Mouse (Mus musculus) liver, adult 2 months (tissue): ENCODE data around the gene Lag3. TPM values are rescaled to one million over a fixed set of nuclear protein-coding genes. Genes with fewer than 3 reads are reported as not detected.
"Not testable (repeated sequence)": the region's sequence is repeated elsewhere in the genome, so short reads cannot be mapped to it uniquely, and the experiment has no call there.

ENCODE experiments used
- DNase-seq: peaks from one replicate; pipeline ENCODE4 v3.0.0-alpha.2; 2011; ENCODE audit warnings: low read depth, low spot score; ENCODE audit errors: extremely low read depth
- H3K27ac ChIP-seq: fragments of 200-500 bp; replicated peaks from 2 replicates; pipeline ENCODE4 v1.5.1; 2012; ENCODE audit warnings: low read depth, mild to moderate bottlenecking, control low read depth, inconsistent platforms, low read length; ENCODE audit not compliant: insufficient read depth
- H3K27me3 ChIP-seq: fragments of 200-500 bp; 2 replicates; pipeline ENCODE4 v1.6.1; 2012; ENCODE audit warnings: mild to moderate bottlenecking, moderate library complexity, low read length, inconsistent platforms; ENCODE audit not compliant: control insufficient read depth, insufficient read depth
- H3K36me3 ChIP-seq: fragments of 200-500 bp; 2 replicates; pipeline ENCODE4 v1.6.1; 2012; ENCODE audit warnings: low read length, inconsistent platforms; ENCODE audit not compliant: control insufficient read depth, insufficient read depth
- H3K4me1 ChIP-seq: fragments of 200-500 bp; 2 replicates; pipeline ENCODE4 v1.6.1; 2011; ENCODE audit warnings: low read length; ENCODE audit not compliant: control insufficient read depth, insufficient read depth
- H3K4me3 ChIP-seq: fragments of 200-500 bp; 2 replicates; pipeline ENCODE4 v1.5.1; 2011; ENCODE audit warnings: low read depth, mild to moderate bottlenecking, control low read depth, low read length, moderate library complexity; ENCODE audit not compliant: insufficient read depth
- H3K79me2 ChIP-seq: fragments of 200-500 bp; 2 replicates; pipeline ENCODE4 v1.6.1; 2012; ENCODE audit warnings: inconsistent platforms, mild to moderate bottlenecking, low read length, moderate library complexity; ENCODE audit not compliant: control insufficient read depth, insufficient read depth
- H3K9ac ChIP-seq: fragments of 200-500 bp; 2 replicates; pipeline ENCODE4 v1.6.1; 2012; ENCODE audit warnings: low read depth, mild to moderate bottlenecking, control low read depth, inconsistent platforms, low read length
- CTCF ChIP-seq: fragments of 200-500 bp; IDR thresholded peaks from 2 replicates; pipeline ENCODE4 v1.5.1; 2011; ENCODE audit warnings: low read depth, low read length, control low read depth
- POLR2A ChIP-seq: fragments of 200-500 bp; IDR thresholded peaks from 2 replicates; pipeline ENCODE4 v1.6.1; 2011; ENCODE audit warnings: low read length, control low read depth; ENCODE audit not compliant: insufficient read depth; ENCODE audit errors: extremely low read depth
- WGBS: fragments of 180-500 bp; shearing (Covaris S2); methylation state at CpG from one replicate; pipeline ENCODE4 v1.1.7; 2018; 5-methylcytosine and 5-hydroxymethylcytosine counted together
- polyA plus RNA-seq: library from polyadenylated mRNA; depleted of rRNA; stranded (reverse); fragments of >200 nt; gene quantifications from 2 replicates; pipeline ENCODE4 v1.2.3, GENCODE M21; 2012
- total RNA-seq: library from RNA; depleted of rRNA; stranded (reverse); fragments of >200 nt; gene quantifications from 2 replicates; pipeline ENCODE4 v1.2.3, GENCODE M21; 2014

Gene Lag3
- total and polyA plus RNA-seq, 2 experiments = 0.09 to 0.67 TPM

- Histone ChIP-seq H3K4me1 (peaks cover 12% of the 10 kb centered on the region), H3K36me3 (no peaks in the 10 kb centered on the region), H3K27me3 (no peaks in the 10 kb centered on the region), H3K4me3 (no peak overlapping the region), H3K9ac (no peak overlapping the region), H3K27ac (no peak overlapping the region), H3K79me2 (no peaks in the 10 kb centered on the region)
- DNase-seq = no peak
- TF ChIP-seq POLR2A (no peak), CTCF (no peak)
These were observed 9.7 kb downstream of the Lag3 start for GRCm38 (mm10) chr6:124901851-124902250.

- H3K27me3 ChIP-seq = no peaks in the 10 kb centered on the region
- no peak overlapping the region for H3K4me3 ChIP-seq
- no peak overlapping the region for H3K9ac ChIP-seq
- no peaks in the 10 kb centered on the region for H3K36me3 ChIP-seq
- no peaks in the 10 kb centered on the region for H3K79me2 ChIP-seq
- no peak overlapping the region for H3K27ac ChIP-seq
- H3K4me1 ChIP-seq = peaks cover 12% of the 10 kb centered on the region
- no peak for DNase-seq
- 62% methylated on average over 10 of the region's 10 CpGs for WGBS
- TF ChIP-seq CTCF (no peak), POLR2A (no peak)
These were observed 10.6 kb downstream of the Lag3 start for GRCm38 (mm10) chr6:124900801-124901480.

DNA sequence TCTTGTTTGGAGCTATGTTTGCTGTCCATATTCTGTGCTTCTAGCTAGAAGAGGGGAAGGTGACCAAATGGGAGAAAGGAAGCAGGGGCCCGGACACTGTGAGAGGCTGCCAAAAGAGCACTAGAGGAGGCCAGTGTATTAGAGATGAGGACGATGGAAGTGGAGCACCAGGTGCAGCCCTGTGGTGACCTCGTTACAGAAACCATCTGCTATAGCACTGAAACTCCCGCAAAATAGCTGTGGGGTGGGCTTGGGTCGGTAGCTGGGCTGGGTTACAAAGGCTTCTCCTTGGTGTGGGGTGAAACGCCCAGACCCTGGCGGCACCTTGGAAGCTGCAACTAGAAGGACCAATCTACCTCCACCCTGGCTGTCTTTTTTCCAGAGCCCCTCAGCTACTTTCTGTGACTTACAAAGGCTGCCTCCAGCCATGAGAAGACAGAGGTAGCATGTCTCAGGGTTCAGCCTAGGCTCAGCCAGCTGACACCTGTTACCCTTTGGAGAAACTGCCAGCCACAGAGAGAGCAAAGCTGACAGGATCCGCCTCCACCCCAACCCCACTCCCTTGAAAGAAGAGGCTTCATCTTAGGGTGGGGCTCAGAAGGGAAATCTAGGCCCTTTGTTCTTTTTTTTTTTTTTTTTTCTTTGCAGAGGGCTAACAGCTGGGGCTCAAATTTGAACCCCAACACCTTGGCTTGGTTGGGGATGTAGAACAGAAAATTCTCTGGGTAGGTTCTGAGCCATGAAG is 11.3 kb downstream of the Lag3 start:
- no peaks in the 10 kb centered on the region for H3K27me3 ChIP-seq
- no peaks in the 10 kb centered on the region for H3K36me3 ChIP-seq
- H3K27ac ChIP-seq = no peak overlapping the region
- H3K9ac ChIP-seq = no peak overlapping the region
- TF ChIP-seq POLR2A = no peak
- TF ChIP-seq CTCF = no peak
- H3K4me1 ChIP-seq = peaks cover 7% of the 10 kb centered on the region
- 82% methylated on average over 8 of the region's 8 CpGs for WGBS
- DNase-seq = no peak
- H3K79me2 ChIP-seq = no peaks in the 10 kb centered on the region
- no peak overlapping the region for H3K4me3 ChIP-seq

- Histone ChIP-seq H3K9ac (no peak overlapping the region), H3K4me3 (no peak overlapping the region), H3K79me2 (no peaks in the 10 kb centered on the region), H3K27me3 (no peaks in the 10 kb centered on the region), H3K36me3 (no peaks in the 10 kb centered on the region), H3K27ac (no peak overlapping the region), H3K4me1 (no peaks in the 10 kb centered on the region)
- DNase-seq = no peak
- TF ChIP-seq CTCF (no peak), POLR2A (no peak)
- 83% methylated on average over 3 of the region's 3 CpGs for WGBS
These were observed 13.1 kb downstream of the Lag3 start for GRCm38 (mm10) chr6:124898359-124898758.

- H3K27me3 ChIP-seq, DNase-seq, H3K4me3 ChIP-seq, H3K36me3 ChIP-seq, H3K79me2 ChIP-seq, H3K9ac ChIP-seq, H3K27ac ChIP-seq, H3K4me1 ChIP-seq: not testable (repeated sequence)
- 88% methylated on average over 2 of the region's 2 CpGs for WGBS
These were observed 17.4 kb downstream of the Lag3 start for GRCm38 (mm10) chr6:124894113-124894512.

DNA sequence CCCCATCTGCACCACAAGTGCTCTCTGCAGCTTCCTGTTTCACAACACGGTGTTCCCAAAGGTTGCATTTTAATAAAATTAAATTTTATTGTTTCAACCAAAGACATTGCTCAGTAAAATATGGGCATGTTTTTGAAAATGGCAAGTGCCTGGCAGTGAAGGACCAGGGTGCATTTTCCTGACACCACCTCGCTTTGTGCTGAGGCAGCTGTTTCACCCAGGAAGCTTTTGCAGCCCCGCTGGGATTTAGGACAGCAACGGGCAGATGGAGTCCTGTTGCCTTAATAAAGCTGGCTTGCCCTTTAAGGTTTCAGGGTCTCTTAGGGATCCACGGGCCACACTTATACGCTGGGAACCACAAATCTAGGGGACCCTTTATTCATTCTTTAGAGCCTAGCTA is 20.5 kb downstream of the Lag3 start:
- Histone ChIP-seq H3K27me3 (no peaks in the 10 kb centered on the region), H3K4me3 (no peak overlapping the region), H3K9ac (no peak overlapping the region), H3K36me3 (no peaks in the 10 kb centered on the region), H3K79me2 (no peaks in the 10 kb centered on the region), H3K27ac (no peak overlapping the region), H3K4me1 (no peaks in the 10 kb centered on the region)
- TF ChIP-seq CTCF (no peak), POLR2A (no peak)
- WGBS = 68% methylated on average over 6 of the region's 6 CpGs
- no peak for DNase-seq
